Mouse (Mus musculus) c-Kit-positive CD71-positive TER-119-negative erythroid progenitor cells, embryonic 14.5 days (primary cell): ENCODE results near the gene Mta3.
"Not testable (repeated sequence)": the region's sequence is repeated elsewhere in the genome, so short reads cannot be mapped to it uniquely, and the experiment has no call there.

Source experiments
- DNase-seq: peaks from one replicate; pipeline ENCODE4 v3.0.0-alpha.2; 2013; ENCODE audit warnings: low read depth

Mta3 gene

GRCm38 (mm10) chr17:83708891-83709290 is 2.9 kb downstream of the Mta3 start:
- no peak for DNase-seq

GRCm38 (mm10) chr17:83709517-83709916 is 3.6 kb downstream of the Mta3 start:
- DNase-seq, result not testable (repeated sequence)

DNA sequence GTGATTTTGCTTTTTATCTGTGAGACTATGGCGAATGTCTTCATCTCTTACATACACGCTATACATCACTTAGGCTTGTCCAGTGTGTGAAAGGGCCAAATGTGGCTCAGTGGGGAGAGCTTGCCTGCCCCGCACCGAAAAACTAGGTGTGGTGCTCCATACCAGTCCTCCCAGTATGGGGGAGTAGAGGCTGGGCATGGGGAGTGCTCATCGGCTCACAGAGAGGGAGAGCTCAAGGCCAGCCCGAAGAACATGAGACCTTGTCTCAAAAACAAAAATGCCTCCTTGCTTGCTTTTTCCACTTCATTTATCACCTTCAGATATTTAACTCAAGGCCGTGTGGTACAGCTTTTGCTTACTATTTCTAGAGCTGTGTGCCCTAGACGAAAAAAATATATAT is 4.7 kb downstream of the Mta3 start:
- no peak for DNase-seq

GRCm38 (mm10) chr17:83712341-83712740 is 6.4 kb downstream of the Mta3 start:
- DNase-seq, result no peak

- DNase-seq, result no peak
These were observed 14.5 kb downstream of the Mta3 start for GRCm38 (mm10) chr17:83720449-83720848.

DNA sequence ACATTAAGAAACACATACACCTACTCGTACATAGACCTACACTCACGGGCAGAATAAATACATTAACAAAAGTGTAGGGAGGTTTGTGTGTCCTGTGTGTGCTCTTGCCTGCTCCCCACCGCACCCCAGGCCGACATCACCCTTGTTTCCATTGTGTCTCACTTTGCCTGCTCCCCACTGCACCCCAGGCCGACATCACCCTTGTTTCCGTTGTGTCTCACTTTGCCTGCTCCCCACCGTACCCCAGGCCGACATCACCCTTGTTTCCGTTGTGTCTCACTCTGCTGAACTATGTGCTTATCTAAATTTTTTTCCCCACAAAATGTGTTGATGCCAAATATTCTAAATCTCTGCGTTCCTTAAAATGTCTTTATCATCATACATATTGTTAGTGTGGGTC is 15.2 kb downstream of the Mta3 start:
- no peak for DNase-seq

DNA sequence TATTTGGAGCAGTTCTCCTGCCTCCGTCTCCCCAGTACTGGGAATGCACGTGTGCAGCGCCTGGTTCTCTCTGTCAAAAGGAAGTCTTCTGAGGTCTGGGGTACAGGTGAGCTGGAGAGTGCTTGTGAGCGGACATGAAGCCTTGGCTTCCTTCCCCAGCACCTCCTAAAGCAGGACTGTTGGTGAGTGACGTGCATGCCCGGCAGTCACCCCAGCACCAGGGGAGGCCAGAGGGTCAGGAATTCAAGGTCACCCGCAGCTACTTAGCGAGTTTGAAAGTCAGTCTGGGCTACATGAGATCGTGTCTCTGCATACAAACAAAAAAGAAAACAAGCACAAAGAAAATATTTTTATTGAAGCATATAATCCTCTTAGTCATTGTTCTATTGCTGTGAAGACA is 17.1 kb downstream of the Mta3 start:
- DNase-seq, result no peak

- no peak for DNase-seq
These were observed 20.5 kb downstream of the Mta3 start for GRCm38 (mm10) chr17:83726496-83726895.

GRCm38 (mm10) chr17:83727707-83728106 is 21.7 kb downstream of the Mta3 start:
- DNase-seq, result no peak

GRCm38 (mm10) chr17:83729029-83729428 is 23.1 kb downstream of the Mta3 start:
- no peak for DNase-seq

DNA sequence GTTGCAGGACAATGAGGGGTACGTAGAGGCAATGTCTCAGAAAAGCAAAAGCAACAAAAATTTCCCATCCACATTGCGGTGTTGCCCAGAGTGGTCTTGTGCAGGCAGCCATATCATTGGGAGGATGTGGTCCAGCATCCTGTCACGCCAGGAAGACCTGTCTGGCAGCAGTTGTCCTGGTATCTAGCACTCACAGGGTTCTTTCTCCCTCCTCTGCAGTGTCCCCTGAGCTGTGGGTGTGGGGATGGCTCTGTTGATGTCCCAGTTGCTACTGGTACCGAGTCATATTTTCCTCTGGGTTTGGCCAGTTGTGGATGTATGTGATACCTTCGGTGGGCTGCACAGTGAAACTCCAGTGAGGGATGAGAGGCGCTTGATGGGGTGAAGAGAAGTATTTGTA is 24.2 kb downstream of the Mta3 start:
- no peak for DNase-seq

DNA sequence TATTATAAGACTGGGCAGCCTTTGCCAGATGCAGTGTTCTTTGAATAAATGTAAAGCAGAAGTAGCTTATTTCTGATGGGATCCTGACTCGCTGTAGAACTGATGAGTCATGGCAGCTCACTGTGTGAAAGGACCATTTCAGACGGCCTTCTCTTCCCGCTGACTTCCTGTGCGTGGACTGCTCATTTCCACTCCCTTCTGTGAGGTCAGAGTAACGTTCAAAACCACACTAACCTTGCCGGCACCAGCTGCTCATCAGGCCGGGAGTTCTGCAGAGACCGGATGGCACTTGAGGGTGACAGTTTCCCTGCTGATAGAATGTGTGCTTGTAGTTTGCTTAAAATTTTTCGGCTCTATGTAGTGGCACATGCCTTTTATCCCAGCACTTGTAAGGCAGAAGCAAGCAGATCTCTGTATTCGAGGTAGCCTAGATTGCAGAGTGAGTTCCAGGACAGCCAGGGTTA is 26.2 kb downstream of the Mta3 start:
- DNase-seq, result peak; percentile 51

DNA sequence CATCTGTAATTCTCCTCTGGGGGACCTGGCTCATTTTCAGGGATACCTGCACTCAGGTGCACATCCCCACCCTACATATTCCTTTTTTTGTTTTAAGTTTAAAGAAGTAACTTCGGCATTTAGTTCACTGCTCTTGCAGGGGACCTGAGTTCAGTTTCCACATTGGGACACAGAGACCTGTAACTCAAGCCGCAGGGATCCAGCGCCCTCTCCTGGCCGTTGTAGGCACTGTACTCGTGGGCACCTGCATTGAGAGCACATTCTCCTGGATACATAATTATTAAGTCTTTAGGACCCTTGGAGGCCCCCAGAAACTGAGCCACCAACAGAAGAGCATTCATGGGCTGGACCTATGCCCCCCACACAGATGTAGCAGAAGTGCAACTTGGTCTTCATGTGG is 26.8 kb downstream of the Mta3 start:
- peak; percentile 85 for DNase-seq

DNA sequence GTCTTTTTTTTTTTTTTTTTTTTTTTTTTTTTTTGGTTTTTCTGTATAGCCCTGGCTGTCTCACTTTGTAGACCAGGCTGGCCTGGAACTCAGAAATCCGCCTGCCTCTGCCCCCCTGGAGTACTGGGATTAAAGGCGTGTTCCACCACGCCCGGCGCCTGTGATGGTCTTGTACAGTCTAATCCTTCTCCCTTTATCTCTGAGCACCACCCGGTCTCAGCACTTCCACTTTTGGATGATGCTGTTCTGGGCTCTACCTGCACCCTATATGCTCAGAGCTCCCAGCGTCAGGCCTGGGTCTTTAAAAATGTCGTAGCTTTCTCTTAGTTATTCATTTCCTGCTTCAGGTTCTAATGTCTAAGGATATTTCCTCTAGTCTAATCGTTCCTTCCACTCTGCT is 30.7 kb downstream of the Mta3 start:
- DNase-seq, result peak; percentile 76

DNA sequence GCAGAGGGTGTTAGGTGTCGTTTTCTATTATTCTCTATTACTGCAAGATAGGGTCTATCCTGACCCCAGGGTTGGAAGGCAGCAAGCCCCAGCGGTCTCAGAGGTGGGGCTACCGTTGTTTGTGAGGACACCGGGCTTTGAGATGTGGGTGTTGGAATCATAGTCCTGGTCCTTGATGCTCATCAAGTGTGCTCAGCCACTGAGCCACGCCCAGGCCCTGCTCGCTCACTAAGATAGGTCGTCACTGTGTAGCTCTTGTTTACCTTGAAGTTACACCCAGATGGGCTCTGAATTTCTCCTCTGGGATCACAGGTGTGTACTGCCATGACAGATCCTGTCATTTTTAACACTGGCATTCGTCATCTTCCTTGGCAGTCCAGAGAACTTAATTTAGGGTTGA is 31.8 kb downstream of the Mta3 start:
- no peak for DNase-seq

- no peak for DNase-seq
These were observed 34.2 kb downstream of the Mta3 start for GRCm38 (mm10) chr17:83740135-83740676.

DNA sequence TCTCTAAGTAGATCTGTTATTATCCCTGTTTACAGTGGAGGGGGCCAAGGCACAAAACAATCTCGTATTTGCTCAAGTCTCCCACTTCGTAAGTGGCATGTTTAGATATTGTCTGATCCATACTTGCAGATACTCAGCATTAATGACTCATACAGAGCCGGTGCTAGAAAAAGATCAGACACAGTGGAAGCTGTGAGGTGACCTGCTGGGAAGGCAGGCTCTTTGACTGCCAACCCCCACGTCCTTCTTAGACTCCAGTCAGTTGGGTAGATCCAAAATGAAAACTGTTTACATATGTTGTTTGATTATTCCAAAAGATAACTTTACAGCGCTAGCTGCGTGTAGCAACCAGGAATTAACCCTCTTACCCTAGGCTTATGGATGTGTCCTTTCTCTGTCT is 35.3 kb downstream of the Mta3 start:
- no peak for DNase-seq

- no peak for DNase-seq
These were observed 38.4 kb downstream of the Mta3 start for GRCm38 (mm10) chr17:83744231-83744824.

- no peak for DNase-seq
These were observed 41.6 kb downstream of the Mta3 start for GRCm38 (mm10) chr17:83747405-83748160.

DNA sequence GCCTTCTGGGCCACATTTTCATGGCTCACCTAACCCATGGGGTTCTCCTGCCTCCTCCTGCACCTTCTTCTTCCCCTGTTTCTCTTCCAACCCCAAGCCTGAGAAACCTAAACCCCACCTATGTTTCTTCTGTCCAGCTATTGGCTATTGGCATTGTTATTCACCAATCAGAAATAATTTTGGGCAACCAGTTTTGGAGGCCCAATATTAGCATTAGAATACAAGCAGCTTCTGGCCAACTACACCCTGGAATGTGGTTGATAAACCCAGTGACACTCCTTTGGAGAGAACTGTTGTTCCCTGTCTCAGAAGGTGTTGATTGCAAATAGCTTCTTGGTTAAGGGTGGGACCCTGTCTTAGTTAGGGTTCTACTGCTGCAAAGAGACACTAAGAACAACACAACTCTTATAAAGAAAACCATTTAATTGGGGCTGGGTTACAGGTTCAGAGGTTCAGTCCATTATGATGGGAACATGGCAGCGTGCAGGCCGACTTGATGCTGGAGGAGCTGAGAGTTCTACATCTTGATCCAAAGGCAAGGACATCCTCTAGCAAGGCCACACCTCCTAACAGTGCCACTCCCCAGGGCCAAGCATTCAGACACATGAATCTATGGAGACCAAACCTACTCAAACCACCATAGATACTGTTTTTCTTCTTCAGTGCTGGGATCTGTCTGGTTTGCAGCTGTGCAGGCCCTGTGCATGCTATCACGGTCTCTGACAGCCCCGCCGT is 44.4 kb downstream of the Mta3 start:
- no peak for DNase-seq

- DNase-seq, result no peak
These were observed 47.3 kb downstream of the Mta3 start for GRCm38 (mm10) chr17:83753112-83753899.

GRCm38 (mm10) chr17:83758096-83758495 is 52.1 kb downstream of the Mta3 start:
- DNase-seq, result no peak
